Mouse (Mus musculus): ENCODE results near the gene Cdkn2c.

Cdkn2c gene

DNA sequence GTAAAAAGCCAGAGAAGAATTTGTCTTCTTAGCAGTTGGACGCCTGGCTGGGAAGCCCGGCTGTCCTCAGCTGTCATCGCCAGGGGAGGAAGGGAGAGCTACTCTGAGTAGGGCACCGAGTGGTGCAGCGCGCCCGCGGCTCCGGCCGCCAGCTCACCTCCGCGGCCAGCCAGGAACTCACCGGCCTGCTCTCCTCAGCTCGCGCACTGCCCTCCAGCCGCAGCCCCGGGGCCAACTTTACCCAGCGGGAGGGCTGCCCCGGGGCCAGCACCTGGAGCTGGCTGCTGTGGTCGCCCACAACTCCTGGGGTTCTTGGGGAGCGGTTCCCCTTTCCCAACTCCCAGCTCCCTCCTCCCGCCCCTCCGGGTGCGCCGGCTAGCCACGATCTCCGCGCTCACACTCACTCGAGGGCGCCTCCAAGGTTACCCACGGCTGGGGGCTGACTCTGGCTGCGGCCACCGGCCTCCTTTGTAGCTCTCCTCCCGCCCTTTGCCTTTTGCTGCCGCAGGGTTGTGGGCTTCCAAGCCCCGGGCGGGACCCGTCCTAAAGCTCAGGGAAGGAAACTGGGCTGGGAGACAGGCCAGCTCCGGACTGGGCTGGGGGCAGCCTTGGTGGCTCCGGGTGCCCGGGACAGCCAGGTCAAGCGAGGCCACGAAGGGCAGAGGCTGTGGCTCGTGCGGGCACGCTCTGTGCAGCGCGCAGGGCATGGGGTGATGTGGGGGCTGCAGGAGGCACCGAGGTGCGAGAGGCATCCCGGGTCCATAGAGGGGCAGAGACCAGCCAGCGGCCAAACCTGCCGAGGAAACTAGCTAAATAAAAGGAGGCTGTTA lies 9.8 kb downstream of the Cdkn2c start:
- DNase-seq, result peak; percentile 54

GRCm38 (mm10) chr4:109656301-109656700 lies 10.7 kb downstream of the Cdkn2c start:
- DNase-seq, result no peak

GRCm38 (mm10) chr4:109655738-109656137 lies 11.3 kb downstream of the Cdkn2c start:
- no peak for DNase-seq

- no peak for DNase-seq
Measured at GRCm38 (mm10) chr4:109654701-109655100, 12.3 kb downstream of the Cdkn2c start.

DNA sequence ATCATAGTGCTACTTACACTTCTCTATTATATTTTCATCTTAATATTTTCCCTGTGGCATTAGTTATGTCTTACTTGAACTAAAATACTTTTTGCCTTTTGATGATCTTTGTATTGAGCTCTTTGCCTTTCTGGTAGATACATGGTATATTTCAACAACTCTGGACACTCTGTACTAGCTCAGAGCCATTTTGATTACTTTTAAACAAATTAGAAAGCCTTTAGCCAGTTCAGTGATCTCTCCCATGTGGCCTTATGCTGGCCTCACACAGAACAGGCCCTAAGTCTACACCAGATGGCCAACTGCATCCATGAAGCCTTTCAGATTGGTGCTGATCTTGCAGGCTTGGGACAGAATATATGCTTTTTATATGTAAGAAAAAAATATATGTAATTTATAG lies 13.7 kb downstream of the Cdkn2c start:
- DNase-seq, result no peak

- no peak for DNase-seq
Measured at GRCm38 (mm10) chr4:109649331-109649730, 17.7 kb downstream of the Cdkn2c start.

- DNase-seq, result no peak
Measured at GRCm38 (mm10) chr4:109647281-109647680, 19.7 kb downstream of the Cdkn2c start.

- DNase-seq, result peak; percentile 69
Measured at GRCm38 (mm10) chr4:109641451-109641850, 25.5 kb downstream of the Cdkn2c start.

DNA sequence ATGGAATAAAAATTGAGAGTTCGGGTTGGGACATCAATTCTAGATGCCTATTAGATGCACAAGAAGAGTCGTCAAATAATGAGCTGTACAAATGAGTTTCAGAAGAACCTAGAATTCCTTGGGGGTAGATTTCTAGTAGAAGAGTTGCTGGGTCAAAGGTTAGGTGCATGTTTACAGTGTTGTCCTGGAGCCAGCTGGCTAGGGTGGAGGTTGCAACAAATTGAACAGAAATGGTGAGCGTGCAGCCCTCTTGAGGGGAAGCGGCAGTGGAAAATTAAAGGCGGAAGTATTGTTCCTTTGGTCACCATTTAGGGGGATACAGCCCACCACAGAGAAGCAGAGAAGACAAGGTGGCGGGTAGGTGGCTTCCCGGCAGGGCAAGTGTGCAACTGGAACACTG lies 26.8 kb downstream of the Cdkn2c start:
- DNase-seq, result peak; percentile 41

DNA sequence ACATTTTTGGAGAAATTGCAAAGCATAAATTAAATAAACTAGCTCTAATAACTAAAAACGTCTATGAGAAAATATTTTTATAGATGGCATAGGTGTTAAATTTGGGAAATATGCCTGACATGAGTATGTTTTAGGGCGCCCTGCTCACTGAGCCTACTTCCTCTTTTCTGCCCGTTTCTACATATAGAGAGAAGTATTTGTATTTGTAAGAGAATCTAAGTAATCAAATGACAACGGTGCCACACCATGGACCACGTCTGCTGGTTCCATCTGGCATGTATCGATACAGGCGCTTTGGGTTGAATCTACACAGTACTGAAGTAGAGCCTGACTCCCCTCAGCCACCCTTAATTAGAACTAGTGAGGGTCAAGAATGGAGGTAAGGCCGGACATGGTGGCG lies 27.6 kb downstream of the Cdkn2c start:
- DNase-seq, result no peak

DNA sequence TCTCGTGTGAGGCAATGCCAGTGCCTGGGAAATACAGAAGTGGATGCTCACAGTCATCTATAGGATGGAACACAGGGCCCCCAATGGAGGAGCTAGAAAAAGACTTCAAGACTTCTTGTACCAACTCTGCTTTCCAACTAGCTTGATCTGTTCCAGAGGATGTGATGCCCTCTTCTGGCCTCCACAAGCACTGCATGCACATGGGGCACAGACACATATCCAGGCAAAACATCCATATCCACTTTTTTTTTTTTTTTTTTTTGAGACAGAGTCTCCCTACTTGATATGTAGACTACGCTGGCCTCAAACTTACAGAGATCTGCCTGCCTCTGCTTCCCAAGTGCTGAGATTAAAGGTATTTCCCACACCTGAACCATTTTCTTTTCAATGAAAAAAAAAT lies 32.0 kb downstream of the Cdkn2c start:
- peak; percentile 10 for DNase-seq

- no peak for DNase-seq
Measured at GRCm38 (mm10) chr4:109631029-109631428, 36.0 kb downstream of the Cdkn2c start.

DNA sequence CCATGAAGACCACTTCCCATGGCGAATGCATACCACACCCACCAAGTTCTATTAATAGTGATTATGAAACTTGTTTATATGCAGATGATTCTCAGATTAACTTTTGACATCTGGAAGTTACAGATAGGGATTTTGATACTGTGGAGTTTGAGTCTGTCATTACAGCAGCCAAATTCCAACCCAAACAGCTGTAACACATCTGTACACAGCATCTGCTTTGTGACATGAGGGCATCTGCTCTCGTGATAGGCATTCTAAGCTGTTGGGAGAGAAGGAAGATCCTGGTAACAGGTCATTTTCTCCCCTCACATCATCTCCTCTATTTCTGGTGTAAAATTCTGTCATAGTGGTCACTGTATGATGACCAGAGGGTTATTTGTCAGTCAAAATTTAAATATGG lies 36.8 kb downstream of the Cdkn2c start:
- peak; percentile 12 for DNase-seq

DNA sequence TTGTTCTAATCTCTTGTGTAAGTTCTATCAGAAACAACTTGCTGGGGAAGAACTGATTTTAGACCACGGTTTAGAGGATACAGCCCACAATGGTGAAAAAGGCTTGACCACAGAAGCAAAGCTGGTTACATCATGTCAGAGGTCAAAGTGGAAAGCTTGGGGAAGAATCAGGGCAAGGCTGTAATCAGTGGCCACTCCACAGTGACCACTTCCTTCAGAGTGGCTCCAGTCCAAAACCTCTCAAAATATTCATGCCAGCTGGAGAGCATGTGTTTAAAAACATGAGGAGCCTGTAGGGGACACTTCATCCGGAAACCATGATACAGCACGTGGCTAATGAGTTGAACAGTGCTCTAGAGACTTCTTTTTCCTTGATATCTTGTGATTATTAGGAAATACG lies 54.4 kb downstream of the Cdkn2c start:
- peak; percentile 31 for DNase-seq

Data from lung, postnatal 14 days (tissue).